Mouse (Mus musculus) heart, embryonic 13.5 days (tissue): ENCODE results near the gene Ttc7. TPM values are rescaled to one million over a fixed set of nuclear protein-coding genes. Genes with fewer than 3 reads are reported as not detected.
"Not testable (repeated sequence)": the region's sequence is repeated elsewhere in the genome, so short reads cannot be mapped to it uniquely, and the experiment has no call there.

ENCODE experiments used
- ATAC-seq: fragments of 200-750 bp; cut with Nextera tagmentation; 2 replicates; pipeline ENCODE4 v1.8.0; 2017; ENCODE audit warnings: moderate TSS enrichment; ENCODE audit not compliant: insufficient number of reproducible peaks, low FRiP score, low TSS enrichment; ENCODE audit errors: extremely low read depth
- H3K27ac ChIP-seq: fragments of 300-500 bp; sonication (generic); replicated peaks from 2 replicates; pipeline ENCODE4 v1.5.1; 2015; ENCODE audit warnings: moderate library complexity, mild to moderate bottlenecking, inconsistent platforms
- H3K27me3 ChIP-seq: fragments of 300-500 bp; sonication (generic); replicated peaks from 2 replicates; pipeline ENCODE4 v1.6.1; 2015; ENCODE audit warnings: mild to moderate bottlenecking, inconsistent platforms
- H3K36me3 ChIP-seq: fragments of 300-500 bp; sonication (generic); 2 replicates; pipeline ENCODE4 v1.6.1; 2015; ENCODE audit warnings: mild to moderate bottlenecking, inconsistent platforms
- H3K4me1 ChIP-seq: fragments of 300-500 bp; sonication (generic); 2 replicates; pipeline ENCODE4 v1.6.1; 2015; ENCODE audit warnings: inconsistent platforms
- H3K4me2 ChIP-seq: fragments of 300-500 bp; sonication (generic); 2 replicates; pipeline ENCODE4 v1.6.1; 2015; ENCODE audit warnings: inconsistent platforms, mild to moderate bottlenecking, moderate library complexity
- H3K4me3 ChIP-seq: fragments of 300-500 bp; sonication (generic); 2 replicates; pipeline ENCODE4 v1.5.1; 2015; ENCODE audit warnings: moderate library complexity, mild to moderate bottlenecking, inconsistent platforms
- H3K9ac ChIP-seq: fragments of 300-500 bp; sonication (generic); 2 replicates; pipeline ENCODE4 v1.6.1; 2015; ENCODE audit warnings: inconsistent platforms, mild to moderate bottlenecking, moderate library complexity
- H3K9me3 ChIP-seq: fragments of 300-500 bp; sonication (generic); 2 replicates; pipeline ENCODE4 v1.6.1; 2016; ENCODE audit warnings: inconsistent platforms
- WGBS: fragments of 180-500 bp; shearing (Covaris S2); methylation state at CpG from one replicate; pipeline ENCODE4 v1.1.7; 2015; ENCODE audit warnings: mixed read lengths; 5-methylcytosine and 5-hydroxymethylcytosine counted together
- polyA plus RNA-seq: library from polyadenylated mRNA; unstranded; fragments of >200 nt; fragmentation: Nextera tagmentation; extraction: Ambion mirVana; gene quantifications from 2 replicates; pipeline ENCODE4 v1.2.1, GENCODE M21; 2015

The Ttc7 gene
- polyA plus RNA-seq, 1 experiment from 2014 or later = 3.6 TPM

GRCm38 (mm10) chr17:87287197-87287777 lies 4.6 kb downstream of the Ttc7 start:
- H3K27me3 ChIP-seq = peaks cover 72% of the 10 kb centered on the region
- WGBS = 73% methylated on average over 8 of the region's 8 CpGs

GRCm38 (mm10) chr17:87288131-87288530 lies 5.4 kb downstream of the Ttc7 start:
- no peak for ATAC-seq
- H3K4me3 ChIP-seq = no peak overlapping the region
- WGBS = 28% methylated on average over 12 of the region's 12 CpGs
- no peaks in the 10 kb centered on the region for H3K36me3 ChIP-seq
- peaks cover 20% of the 10 kb centered on the region for H3K4me1 ChIP-seq
- H3K27ac ChIP-seq = no peak overlapping the region
- no peaks in the 10 kb centered on the region for H3K9me3 ChIP-seq
- no peak overlapping the region for H3K4me2 ChIP-seq
- H3K27me3 ChIP-seq = peaks cover 70% of the 10 kb centered on the region
- H3K9ac ChIP-seq = no peak overlapping the region

More at GRCm38 (mm10) chr17:87287197-87287777, 4.6 kb downstream of the Ttc7 start:
- H3K36me3 ChIP-seq = no peaks in the 10 kb centered on the region
- no peaks in the 10 kb centered on the region for H3K9me3 ChIP-seq
- no peak overlapping the region; the same call in 1 of the 2 replicates for H3K9ac ChIP-seq
- peaks cover 21% of the 10 kb centered on the region for H3K4me1 ChIP-seq
- H3K4me3 ChIP-seq = no peak overlapping the region
- H3K4me2 ChIP-seq = no peak overlapping the region
- no peak overlapping the region for H3K27ac ChIP-seq
- no peak for ATAC-seq

- H3K4me1 ChIP-seq = peaks cover 8% of the 10 kb centered on the region; the same call in 1 of the 2 replicates
- 69% methylated on average over 5 of the region's 5 CpGs for WGBS
- H3K9ac ChIP-seq = no peak overlapping the region
- H3K9me3 ChIP-seq = no peaks in the 10 kb centered on the region
- H3K4me2 ChIP-seq = no peak overlapping the region
- H3K4me3 ChIP-seq = no peak overlapping the region
- no peak for ATAC-seq
- peaks cover 58% of the 10 kb centered on the region for H3K27me3 ChIP-seq
- no peak overlapping the region for H3K27ac ChIP-seq
- no peaks in the 10 kb centered on the region for H3K36me3 ChIP-seq
Measured at GRCm38 (mm10) chr17:87289367-87289766, 6.7 kb downstream of the Ttc7 start.

- H3K4me1 ChIP-seq = peaks cover 7% of the 10 kb centered on the region; the same call in 1 of the 2 replicates
- no peak overlapping the region for H3K9ac ChIP-seq
- H3K27ac ChIP-seq = no peak overlapping the region
- peaks cover 41% of the 10 kb centered on the region for H3K27me3 ChIP-seq
- no peaks in the 10 kb centered on the region for H3K36me3 ChIP-seq
- no peak for ATAC-seq
- no peak overlapping the region for H3K4me3 ChIP-seq
- H3K9me3 ChIP-seq = no peaks in the 10 kb centered on the region
- no peak overlapping the region for H3K4me2 ChIP-seq
- 86% methylated on average over 7 of the region's 7 CpGs for WGBS
Measured at GRCm38 (mm10) chr17:87291037-87291436, 8.4 kb downstream of the Ttc7 start.

GRCm38 (mm10) chr17:87291782-87292181 lies 9.1 kb downstream of the Ttc7 start:
- WGBS = 77% methylated on average over 5 of the region's 5 CpGs
- H3K4me2 ChIP-seq = no peak overlapping the region
- H3K4me1 ChIP-seq = peaks cover 7% of the 10 kb centered on the region; the same call in 1 of the 2 replicates
- no peaks in the 10 kb centered on the region for H3K36me3 ChIP-seq
- no peak overlapping the region for H3K27ac ChIP-seq
- H3K27me3 ChIP-seq = peaks cover 34% of the 10 kb centered on the region
- no peak overlapping the region for H3K4me3 ChIP-seq
- H3K9ac ChIP-seq = no peak overlapping the region
- no peak for ATAC-seq
- no peaks in the 10 kb centered on the region for H3K9me3 ChIP-seq

GRCm38 (mm10) chr17:87293125-87293524 lies 10.4 kb downstream of the Ttc7 start:
- H3K4me2 ChIP-seq = no peak overlapping the region
- 83% methylated on average over 5 of the region's 5 CpGs for WGBS
- peaks cover 6% of the 10 kb centered on the region; the same call in 1 of the 2 replicates for H3K4me1 ChIP-seq
- no peak overlapping the region for H3K4me3 ChIP-seq
- no peak overlapping the region for H3K27ac ChIP-seq
- no peaks in the 10 kb centered on the region for H3K9me3 ChIP-seq
- no peak for ATAC-seq
- H3K36me3 ChIP-seq = no peaks in the 10 kb centered on the region
- no peak overlapping the region for H3K9ac ChIP-seq
- H3K27me3 ChIP-seq = peaks cover 20% of the 10 kb centered on the region

- no peak overlapping the region for H3K27ac ChIP-seq
- H3K4me3 ChIP-seq = no peak overlapping the region
- no peak overlapping the region for H3K4me2 ChIP-seq
- no peaks in the 10 kb centered on the region for H3K9me3 ChIP-seq
- ATAC-seq = no peak
- 68% methylated on average over 7 of the region's 7 CpGs for WGBS
- no peak overlapping the region for H3K9ac ChIP-seq
- H3K4me1 ChIP-seq = peaks cover 15% of the 10 kb centered on the region
- H3K27me3 ChIP-seq = no peaks in the 10 kb centered on the region
- no peaks in the 10 kb centered on the region for H3K36me3 ChIP-seq
Measured at GRCm38 (mm10) chr17:87295738-87296137, 13.1 kb downstream of the Ttc7 start.

- not testable (repeated sequence) for H3K36me3 ChIP-seq, H3K9ac ChIP-seq, H3K27me3 ChIP-seq, H3K4me2 ChIP-seq, ATAC-seq, H3K27ac ChIP-seq, H3K9me3 ChIP-seq, H3K4me3 ChIP-seq
- WGBS = 68% methylated on average over 1 of the region's 1 CpGs
- H3K4me1 ChIP-seq = peaks cover 14% of the 10 kb centered on the region
Measured at GRCm38 (mm10) chr17:87296701-87297100, 14.0 kb downstream of the Ttc7 start.

- Histone ChIP-seq H3K9ac (no peak overlapping the region), H3K9me3 (no peaks in the 10 kb centered on the region), H3K4me2 (no peak overlapping the region), H3K4me1 (peaks cover 20% of the 10 kb centered on the region), H3K27me3 (no peaks in the 10 kb centered on the region), H3K27ac (no peak overlapping the region), H3K4me3 (no peak overlapping the region), H3K36me3 (no peaks in the 10 kb centered on the region)
- WGBS = 60% methylated on average over 6 of the region's 6 CpGs
- ATAC-seq = no peak
Measured at GRCm38 (mm10) chr17:87298944-87299343, 16.3 kb downstream of the Ttc7 start.

- no peak overlapping the region for H3K4me3 ChIP-seq
- no peaks in the 10 kb centered on the region for H3K36me3 ChIP-seq
- H3K9ac ChIP-seq = no peak overlapping the region
- H3K27ac ChIP-seq = no peak overlapping the region
- no peak overlapping the region for H3K4me2 ChIP-seq
- no peak for ATAC-seq
- 79% methylated on average over 10 of the region's 10 CpGs for WGBS
- H3K4me1 ChIP-seq = peaks cover 26% of the 10 kb centered on the region
- no peaks in the 10 kb centered on the region for H3K9me3 ChIP-seq
- H3K27me3 ChIP-seq = no peaks in the 10 kb centered on the region
Measured at GRCm38 (mm10) chr17:87300340-87300739, 17.7 kb downstream of the Ttc7 start.

GRCm38 (mm10) chr17:87301607-87302006 lies 18.9 kb downstream of the Ttc7 start:
- not testable (repeated sequence) for H3K9me3 ChIP-seq, H3K4me2 ChIP-seq, H3K4me3 ChIP-seq, H3K9ac ChIP-seq, H3K27ac ChIP-seq, H3K27me3 ChIP-seq, H3K36me3 ChIP-seq, ATAC-seq
- peaks cover 26% of the 10 kb centered on the region for H3K4me1 ChIP-seq
- 84% methylated on average over 9 of the region's 9 CpGs for WGBS
